In the genomic region with DNA sequence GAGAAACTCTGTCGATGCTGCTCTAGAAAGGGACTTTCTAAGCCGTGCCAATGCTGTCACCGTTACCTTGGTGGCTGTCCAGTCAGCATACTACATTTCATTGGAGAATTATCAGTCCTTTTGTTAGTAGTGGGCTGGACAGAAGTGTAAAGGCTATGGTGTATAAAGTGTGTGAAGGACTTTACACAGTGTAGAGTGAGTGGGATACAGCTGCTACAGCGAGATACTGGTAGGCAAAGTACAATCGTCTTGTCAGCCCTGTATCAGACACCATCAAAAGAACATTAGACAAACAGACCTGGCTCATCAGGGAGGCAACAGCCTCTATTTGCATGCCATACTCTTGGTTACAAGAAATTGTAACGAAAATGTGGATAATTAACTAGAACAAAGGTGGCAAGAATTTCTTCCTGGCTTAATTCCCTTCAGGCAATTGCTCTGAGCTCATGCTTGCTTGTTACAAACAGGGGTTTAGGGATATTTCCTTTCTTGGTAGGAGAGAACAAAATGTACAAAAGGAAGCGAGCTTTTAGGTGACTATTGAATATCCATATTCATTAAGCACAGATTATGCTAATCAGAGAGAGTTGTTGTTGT, we compare ENCODE assay signal across 14 mouse cellular contexts. TPM values are rescaled to one million over a fixed set of nuclear protein-coding genes. Genes with fewer than 3 reads are reported as not detected.
DNase-seq lines count a peak whose midpoint lies in the region; ATAC-seq lines count a peak whose summit lies in the region.
"Had no signal": no experiment of that assay in that cellular context is flagged by ENCODE, and none has a peak within 500 bp of the region (broad histone marks: within the 10 kb centered on the region; RNA-seq: fewer than 3 reads in every experiment).

No protein-coding gene starts in this region.

- ATAC-seq in intestine, embryonic 14.5 days (replicated peaks; ENCODE audit: low FRiP score, low TSS enrichment, low read depth) = no peak
- no peak for ATAC-seq in intestine, embryonic 15.5 days
- ATAC-seq in midbrain, embryonic 13.5 days = peak; percentile 63; the same call in 1 of the 2 replicates
- ATAC-seq in midbrain, embryonic 15.5 days (replicated peaks) = no peak
- 0 out of 2 replicates have a peak, but pooled peaks have one; percentile 23 for ATAC-seq in midbrain, embryonic 16.5 days

- 69% methylated on average over 7 of the region's 7 CpGs for WGBS in intestine, embryonic 14.5 days
- WGBS in intestine, embryonic 15.5 days = 72% methylated on average over 7 of the region's 7 CpGs
- 68% methylated on average over 7 of the region's 7 CpGs for WGBS in midbrain, embryonic 13.5 days
- WGBS in midbrain, embryonic 15.5 days = 60% methylated on average over 7 of the region's 7 CpGs
- WGBS in midbrain, embryonic 16.5 days = 63% methylated on average over 7 of the region's 7 CpGs

- H3K4me3 ChIP-seq in intestine, embryonic 14.5 days (ENCODE audit: low read depth, low read length) = no peak overlapping the region
- no peak overlapping the region for H3K4me3 ChIP-seq in intestine, embryonic 15.5 days (replicated peaks)
- H3K4me3 ChIP-seq in midbrain, embryonic 13.5 days (replicated peaks) = no peak overlapping the region
- H3K4me3 ChIP-seq in midbrain, embryonic 15.5 days = no peak overlapping the region
- H3K4me3 ChIP-seq in midbrain, embryonic 16.5 days (ENCODE audit: low read depth, low read length) = no peak overlapping the region
- H3K4me3 ChIP-seq: embryonic facial prominence, embryonic 15.5 days; liver, embryonic 15.5 days had no signal

- H3K36me3 ChIP-seq in intestine, embryonic 14.5 days (ENCODE audit: control insufficient read depth, insufficient read depth, low read length) = no peaks in the 10 kb centered on the region
- H3K36me3 ChIP-seq in intestine, embryonic 15.5 days = no peaks in the 10 kb centered on the region
- H3K36me3 ChIP-seq in midbrain, embryonic 13.5 days = no peaks in the 10 kb centered on the region
- H3K36me3 ChIP-seq in midbrain, embryonic 15.5 days (replicated peaks) = no peaks in the 10 kb centered on the region
- H3K36me3 ChIP-seq in midbrain, embryonic 16.5 days (ENCODE audit: control insufficient read depth, insufficient read depth, low read length) = no peaks in the 10 kb centered on the region
- H3K36me3 ChIP-seq: embryonic facial prominence, embryonic 15.5 days; liver, embryonic 15.5 days had no signal

- H3K9ac ChIP-seq in intestine, embryonic 14.5 days (ENCODE audit: low read length) = no peak overlapping the region
- no peak overlapping the region for H3K9ac ChIP-seq in intestine, embryonic 15.5 days
- H3K9ac ChIP-seq in midbrain, embryonic 13.5 days (replicated peaks) = no peak overlapping the region
- no peak overlapping the region for H3K9ac ChIP-seq in midbrain, embryonic 15.5 days
- no peak overlapping the region for H3K9ac ChIP-seq in midbrain, embryonic 16.5 days (ENCODE audit: low read depth, low read length)
- H3K9ac ChIP-seq: embryonic facial prominence, embryonic 15.5 days; liver, embryonic 15.5 days had no signal

- H3K4me1 ChIP-seq in intestine, embryonic 14.5 days (replicated peaks; ENCODE audit: control insufficient read depth, insufficient read depth, low read length) = peaks cover 4% of the 10 kb centered on the region; the same call in 1 of the 2 replicates
- H3K4me1 ChIP-seq in intestine, embryonic 15.5 days (replicated peaks) = 0 out of 2 replicates have a peak, but pooled peaks cover 4% of the 10 kb centered on the region
- H3K4me1 ChIP-seq in midbrain, embryonic 13.5 days (replicated peaks) = peaks cover 21% of the 10 kb centered on the region
- peaks cover 2% of the 10 kb centered on the region; the same call in 1 of the 2 replicates for H3K4me1 ChIP-seq in midbrain, embryonic 15.5 days
- no peaks in the 10 kb centered on the region for H3K4me1 ChIP-seq in midbrain, embryonic 16.5 days (ENCODE audit: control insufficient read depth, insufficient read depth, low read length)
- H3K4me1 ChIP-seq: embryonic facial prominence, embryonic 15.5 days; liver, embryonic 15.5 days had no signal

- H3K27me3 ChIP-seq in intestine, embryonic 14.5 days (replicated peaks; ENCODE audit: control insufficient read depth, insufficient read depth, low read length) = no peaks in the 10 kb centered on the region
- H3K27me3 ChIP-seq in intestine, embryonic 15.5 days (replicated peaks) = no peaks in the 10 kb centered on the region
- H3K27me3 ChIP-seq in midbrain, embryonic 13.5 days = no peaks in the 10 kb centered on the region
- H3K27me3 ChIP-seq in midbrain, embryonic 15.5 days (replicated peaks) = no peaks in the 10 kb centered on the region
- no peaks in the 10 kb centered on the region for H3K27me3 ChIP-seq in midbrain, embryonic 16.5 days (ENCODE audit: control insufficient read depth, insufficient read depth, low read depth, low read length)
- H3K27me3 ChIP-seq: embryonic facial prominence, embryonic 15.5 days; liver, embryonic 15.5 days had no signal

- H3K4me2 ChIP-seq in intestine, embryonic 14.5 days (ENCODE audit: low read length) = no peak overlapping the region
- H3K4me2 ChIP-seq in intestine, embryonic 15.5 days (replicated peaks) = no peak overlapping the region
- H3K4me2 ChIP-seq in midbrain, embryonic 13.5 days (replicated peaks) = no peak overlapping the region
- H3K4me2 ChIP-seq in midbrain, embryonic 15.5 days = no peak overlapping the region
- no peak overlapping the region for H3K4me2 ChIP-seq in midbrain, embryonic 16.5 days (ENCODE audit: low read length)
- H3K4me2 ChIP-seq: embryonic facial prominence, embryonic 15.5 days; liver, embryonic 15.5 days had no signal

- H3K27ac ChIP-seq in intestine, embryonic 14.5 days (ENCODE audit: low read depth) = 0 out of 2 replicates have a peak overlapping the region, but pooled peaks have one; percentile 72
- no peak overlapping the region for H3K27ac ChIP-seq in intestine, embryonic 15.5 days
- H3K27ac ChIP-seq in midbrain, embryonic 13.5 days = no peak overlapping the region
- H3K27ac ChIP-seq in midbrain, embryonic 15.5 days = no peak overlapping the region
- H3K27ac ChIP-seq in midbrain, embryonic 16.5 days (ENCODE audit: low read length) = no peak overlapping the region
- H3K27ac ChIP-seq: embryonic facial prominence, embryonic 15.5 days; liver, embryonic 15.5 days had no signal

- DNase-seq in adrenal gland, adult 8-10 months = peak; percentile 26
- no peak for DNase-seq in adrenal gland, adult 18-20 months (ENCODE audit: low spot score in 2 of 2)
- no peak for DNase-seq in intestine, embryonic 14.5 days (ENCODE audit: low spot score)
- no peak for DNase-seq in ovary, postnatal 36 days (ENCODE audit: low spot score)
- DNase-seq: cerebellum, adult 11 months; layer of hippocampus, adult 9-11 months had no signal

- H3K9me3 ChIP-seq in intestine, embryonic 14.5 days (ENCODE audit: control insufficient read depth, low read length) = no peaks in the 10 kb centered on the region
- H3K9me3 ChIP-seq in intestine, embryonic 15.5 days = no peaks in the 10 kb centered on the region
- H3K9me3 ChIP-seq in midbrain, embryonic 13.5 days = no peaks in the 10 kb centered on the region
- H3K9me3 ChIP-seq in midbrain, embryonic 15.5 days = no peaks in the 10 kb centered on the region
- H3K9me3 ChIP-seq in midbrain, embryonic 16.5 days (replicated peaks; ENCODE audit: control insufficient read depth, low read length, poor library complexity, severe bottlenecking) = no peaks in the 10 kb centered on the region
- H3K9me3 ChIP-seq: embryonic facial prominence, embryonic 15.5 days; liver, embryonic 15.5 days had no signal

RNA-seq across cellular contexts. Expression of a gene that starts 48.7 kb away (rescaled TPM):
- 1 to 10 TPM; 4.4 to 9.3 (median 6.1) TPM for total RNA-seq in adrenal gland, adult 8-10 months (2022)
- 1 to 10 TPM; 3.1 to 4.3 TPM for total RNA-seq in adrenal gland, adult 18-20 months (2021)
- 1.3 and 1.7 TPM in 2 replicates for polyA plus RNA-seq in intestine, embryonic 14.5 days (2014; fragmentation: Nextera tagmentation; extraction: Ambion mirVana)
- 0.92 and 0.99 TPM in 2 replicates for polyA plus RNA-seq in intestine, embryonic 15.5 days (2015; fragmentation: Nextera tagmentation; extraction: Ambion mirVana)
- polyA plus RNA-seq in midbrain, embryonic 13.5 days (2015; fragmentation: Nextera tagmentation; extraction: Ambion mirVana) = 3.0 and 3.2 TPM in 2 replicates
- polyA plus RNA-seq in midbrain, embryonic 15.5 days (2015; fragmentation: Nextera tagmentation; extraction: Ambion mirVana) = 6.6 and 7.7 TPM in 2 replicates
- polyA plus RNA-seq in midbrain, embryonic 16.5 days (2015; fragmentation: Nextera tagmentation; extraction: Ambion mirVana) = 7.3 and 8.1 TPM in 2 replicates
- total RNA-seq: heart, adult 18-20 months; monocyte, adult 5-6 weeks had no signal

Comparison
In these comparisons a context has a peak if more than half of its experiments do, and no peak if none do; other contexts are left out.
1. ATAC-seq: peak in midbrain, embryonic 13.5 days (single experiment) and midbrain, embryonic 16.5 days (single experiment); none in intestine, embryonic 14.5 days (single experiment), intestine, embryonic 15.5 days (single experiment) and midbrain, embryonic 15.5 days (single experiment).